Mouse (Mus musculus) MEL (cell line): ENCODE results near the gene Fkbp14. TPM values are rescaled to one million over a fixed set of nuclear protein-coding genes. Genes with fewer than 3 reads are reported as not detected.

Experiments used
- DNase-seq: peaks from one replicate; pipeline ENCODE4 v3.0.0; 2011; ENCODE audit warnings: low read depth, low spot score
- H3K27ac ChIP-seq: 2 replicates; pipeline ENCODE4 v1.5.1; 2012; ENCODE audit warnings: low read depth, mild to moderate bottlenecking, control low read depth, low read length, moderate library complexity; ENCODE audit not compliant: control insufficient read depth
- H3K27me3 ChIP-seq, 2 experiments: fragments of 150-350 bp in 1 of 2; sonication (generic) in 1 of 2; 2 replicates each; pipeline ENCODE4 v1.6.1; 2012; ENCODE audit warnings: low read length in 2 of 2, mild to moderate bottlenecking in 2 of 2, improper control_type of control experiment in 1 of 2, moderate library complexity in 1 of 2; ENCODE audit not compliant: insufficient read depth in 2 of 2, control insufficient read depth in 1 of 2
- H3K36me3 ChIP-seq, 2 experiments: 2 replicates each; pipeline ENCODE4 v1.6.1; 2012 to 2014; ENCODE audit warnings: low read length in 2 of 2, improper control_type of control experiment in 1 of 2, inconsistent platforms in 1 of 2, mild to moderate bottlenecking in 1 of 2; ENCODE audit not compliant: insufficient read depth in 2 of 2, control insufficient read depth in 1 of 2
- H3K4me1 ChIP-seq, 2 experiments: fragments of 150-350 bp in 1 of 2; sonication (generic) in 1 of 2; 2 replicates each; pipeline ENCODE4 v1.6.1; 2012; ENCODE audit warnings: low read length in 2 of 2, improper control_type of control experiment in 1 of 2, mild to moderate bottlenecking in 1 of 2; ENCODE audit not compliant: insufficient read depth in 2 of 2, control insufficient read depth in 1 of 2
- H3K4me3 ChIP-seq, 2 experiments: fragments of 150-350 bp in 1 of 2; sonication (generic) in 1 of 2; 2 replicates each; pipeline ENCODE4 v1.5.1; 2012; ENCODE audit warnings: low read depth in 2 of 2, low read length in 2 of 2, mild to moderate bottlenecking in 2 of 2, moderate library complexity in 2 of 2, control low read depth in 1 of 2, improper control_type of control experiment in 1 of 2; ENCODE audit not compliant: control insufficient read depth in 1 of 2, insufficient read depth in 1 of 2
- H3K79me2 ChIP-seq: 2 replicates; pipeline ENCODE4 v1.6.1; 2012; ENCODE audit warnings: mild to moderate bottlenecking, low read length, moderate library complexity; ENCODE audit not compliant: control insufficient read depth, poor library complexity, insufficient read depth
- H3K9ac ChIP-seq: 2 replicates; pipeline ENCODE4 v1.6.1; 2012; ENCODE audit warnings: low read depth, mild to moderate bottlenecking, control low read depth, low read length, moderate library complexity; ENCODE audit not compliant: control insufficient read depth, poor library complexity, severe bottlenecking
- H3K9me3 ChIP-seq: fragments of 150-350 bp; sonication (generic); replicated peaks from 2 replicates; pipeline ENCODE4 v1.6.1; 2012; ENCODE audit warnings: mild to moderate bottlenecking, low read length, improper control_type of control experiment, moderate library complexity; ENCODE audit not compliant: insufficient read depth
- CHD2 ChIP-seq: IDR thresholded peaks from 2 replicates; pipeline ENCODE4 v1.6.1; 2011; ENCODE audit warnings: low read length, improper control_type of control experiment
- CTCF ChIP-seq, 3 experiments: IDR thresholded peaks in 2 of 3; conservative IDR thresholded peaks in 1 of 3; 2 replicates each; pipeline ENCODE4 v1.5.1; 2011 to 2012; ENCODE audit warnings: low read length in 3 of 3, low read depth in 2 of 3, mild to moderate bottlenecking in 2 of 3, improper control_type of control experiment in 1 of 3, inconsistent platforms in 1 of 3, mixed read lengths in 1 of 3, moderate library complexity in 1 of 3; ENCODE audit not compliant: control insufficient read depth in 1 of 3, insufficient read depth in 1 of 3, poor library complexity in 1 of 3, severe bottlenecking in 1 of 3
- E2F4 ChIP-seq: IDR thresholded peaks from 2 replicates; pipeline ENCODE4 v1.6.1; 2011; ENCODE audit warnings: low read depth, low read length, improper control_type of control experiment, borderline replicate concordance
- ELF1 ChIP-seq: IDR thresholded peaks from 2 replicates; pipeline ENCODE4 v1.6.1; 2014; ENCODE audit warnings: low read depth, mild to moderate bottlenecking, inconsistent platforms, low read length, improper control_type of control experiment, moderate library complexity
- EP300 ChIP-seq, 2 experiments: IDR thresholded peaks; 2 replicates each; pipeline ENCODE4 v1.6.1; 2011; ENCODE audit warnings: improper control_type of control experiment in 2 of 2, low read length in 2 of 2, low read depth in 1 of 2, mild to moderate bottlenecking in 1 of 2
- ETS1 ChIP-seq: IDR thresholded peaks from 2 replicates; pipeline ENCODE4 v1.6.1; 2012; ENCODE audit warnings: low read depth, mild to moderate bottlenecking, inconsistent platforms, low read length, improper control_type of control experiment, moderate library complexity
- GABPA ChIP-seq: IDR thresholded peaks from 2 replicates; pipeline ENCODE4 v1.6.1; 2012; ENCODE audit warnings: low read depth, mild to moderate bottlenecking, inconsistent platforms, low read length, improper control_type of control experiment, moderate library complexity
- GATA1 ChIP-seq: IDR thresholded peaks from 2 replicates; pipeline ENCODE4 v1.6.1; 2011; ENCODE audit warnings: low read depth, low read length, improper control_type of control experiment
- KAT2A ChIP-seq: conservative IDR thresholded peaks from 2 replicates; pipeline ENCODE4 v1.6.1; 2012; ENCODE audit warnings: low read depth, low read length, improper control_type of control experiment, inconsistent platforms
- MAFK ChIP-seq: IDR thresholded peaks from 2 replicates; pipeline ENCODE4 v1.6.1; 2011; ENCODE audit warnings: low read depth, mild to moderate bottlenecking, low read length, improper control_type of control experiment, borderline replicate concordance
- MAX ChIP-seq: IDR thresholded peaks from 2 replicates; pipeline ENCODE4 v1.6.1; 2011; ENCODE audit warnings: low read length, improper control_type of control experiment
- MAZ ChIP-seq: IDR thresholded peaks from 2 replicates; pipeline ENCODE4 v1.6.1; 2012; ENCODE audit warnings: low read depth, mild to moderate bottlenecking, inconsistent platforms, low read length, improper control_type of control experiment
- MXI1 ChIP-seq: IDR thresholded peaks from 2 replicates; pipeline ENCODE4 v1.6.1; 2011; ENCODE audit warnings: mild to moderate bottlenecking, low read depth, low read length, improper control_type of control experiment
- MYB ChIP-seq: IDR thresholded peaks from 2 replicates; pipeline ENCODE4 v1.6.1; 2011; ENCODE audit warnings: mild to moderate bottlenecking, low read depth, low read length, improper control_type of control experiment
- MYC ChIP-seq: IDR thresholded peaks from 2 replicates; pipeline ENCODE4 v1.6.1; 2011; ENCODE audit warnings: low read depth, mild to moderate bottlenecking, low read length, improper control_type of control experiment, moderate library complexity
- NELFE ChIP-seq: IDR thresholded peaks from 2 replicates; pipeline ENCODE4 v1.6.1; 2011; ENCODE audit warnings: low read depth, low read length, improper control_type of control experiment
- POLR2AphosphoS2 ChIP-seq: IDR thresholded peaks from 2 replicates; pipeline ENCODE4 v1.6.1; 2011; ENCODE audit warnings: low read length, improper control_type of control experiment
- POLR2AphosphoS5 ChIP-seq: IDR thresholded peaks from 2 replicates; pipeline ENCODE4 v1.6.1; 2012; ENCODE audit warnings: low read depth, borderline replicate concordance, mild to moderate bottlenecking, inconsistent platforms, low read length, moderate library complexity, mixed read lengths
- RAD21 ChIP-seq: IDR thresholded peaks from 2 replicates; pipeline ENCODE4 v1.6.1; 2011; ENCODE audit warnings: mild to moderate bottlenecking, low read depth, low read length, improper control_type of control experiment
- RCOR1 ChIP-seq: IDR thresholded peaks from 2 replicates; pipeline ENCODE4 v1.6.1; 2012; ENCODE audit warnings: low read depth, mild to moderate bottlenecking, inconsistent platforms, low read length, improper control_type of control experiment
- SIN3A ChIP-seq: IDR thresholded peaks from 2 replicates; pipeline ENCODE4 v1.6.1; 2012; ENCODE audit warnings: low read length, improper control_type of control experiment, inconsistent platforms
- SMC3 ChIP-seq: IDR thresholded peaks from 2 replicates; pipeline ENCODE4 v1.6.1; 2011; ENCODE audit warnings: low read depth, low read length, improper control_type of control experiment
- TAL1 ChIP-seq: IDR thresholded peaks from 2 replicates; pipeline ENCODE4 v1.6.1; 2012; ENCODE audit warnings: mild to moderate bottlenecking, inconsistent platforms, low read length, moderate library complexity, mixed read lengths
- TBP ChIP-seq: IDR thresholded peaks from 2 replicates; pipeline ENCODE4 v1.8.0; 2011; ENCODE audit warnings: low read depth, low read length, improper control_type of control experiment
- TCF12 ChIP-seq: IDR thresholded peaks from 2 replicates; pipeline ENCODE4 v1.6.1; 2014; ENCODE audit warnings: low read depth, mild to moderate bottlenecking, inconsistent platforms, low read length, improper control_type of control experiment, moderate library complexity
- UBTF ChIP-seq: IDR thresholded peaks from 2 replicates; pipeline ENCODE4 v1.6.1; 2012; ENCODE audit warnings: low read depth, mild to moderate bottlenecking, inconsistent platforms, low read length, improper control_type of control experiment, moderate library complexity, borderline replicate concordance; ENCODE audit not compliant: insufficient read depth
- USF2 ChIP-seq, 2 experiments: IDR thresholded peaks; 2 replicates each; pipeline ENCODE4 v1.6.1; 2011 to 2012; ENCODE audit warnings: improper control_type of control experiment in 2 of 2, low read length in 2 of 2, borderline replicate concordance in 1 of 2, inconsistent platforms in 1 of 2, low read depth in 1 of 2, mild to moderate bottlenecking in 1 of 2; ENCODE audit not compliant: insufficient read depth in 1 of 2
- ZC3H11A ChIP-seq: IDR thresholded peaks from 2 replicates; pipeline ENCODE4 v1.6.1; 2012; ENCODE audit warnings: low read depth, mild to moderate bottlenecking, inconsistent platforms, low read length, improper control_type of control experiment
- ZKSCAN1 ChIP-seq: IDR thresholded peaks from 2 replicates; pipeline ENCODE4 v1.6.1; 2012; ENCODE audit warnings: low read depth, mild to moderate bottlenecking, inconsistent platforms, low read length, improper control_type of control experiment, moderate library complexity
- ZNF384 ChIP-seq: IDR thresholded peaks from 2 replicates; pipeline ENCODE4 v1.6.1; 2012; ENCODE audit warnings: low read depth, mild to moderate bottlenecking, inconsistent platforms, low read length, improper control_type of control experiment
- polyA plus RNA-seq, 2 experiments: library from polyadenylated mRNA; stranded (reverse) in 1 of 2; unstranded in 1 of 2; fragments of >175 nt in 1 of 2; fragments of >200 nt in 1 of 2; gene quantifications; 2 replicates each; pipeline versions ENCODE4 v1.2.1 to v1.2.4; 2012; ENCODE audit warnings: low replicate concordance in 2 of 2, low read depth in 1 of 2; ENCODE audit not compliant: insufficient read length in 2 of 2, insufficient read depth in 1 of 2, missing spikeins in 1 of 2
- total RNA-seq: library from RNA; depleted of rRNA; stranded (reverse); fragments of 300-350 nt; gene quantifications from 2 replicates; pipeline ENCODE4 v1.2.3, GENCODE M21; 2012

Gene Fkbp14
- total and polyA plus RNA-seq, 3 experiments = 1.5 to 1.8 TPM; not detected in 1

- H3K79me2 ChIP-seq = no peaks in the 10 kb centered on the region
- H3K27ac ChIP-seq = no peak overlapping the region
- no peak overlapping the region for H3K9ac ChIP-seq
- TF ChIP-seq GATA1 (no peak), MAX (no peak), POLR2AphosphoS5 (no peak), KAT2A (no peak), TCF12 (no peak), E2F4 (no peak), USF2 (IDR thresholded peaks at IDR 0.05; ENCODE audit: borderline replicate concordance in 1 of 2, insufficient read depth in 1 of 2, low read depth in 1 of 2, low read length in 2 of 2) (no peak), NELFE (no peak), POLR2AphosphoS2 (no peak), SIN3A (no peak), CTCF (IDR thresholded peaks at IDR 0.05 in 2 of 3, conservative IDR thresholded peaks at IDR 0.05 in 1 of 3; ENCODE audit: control insufficient read depth in 1 of 3, insufficient read depth in 1 of 3, low read depth in 2 of 3, low read length in 3 of 3, poor library complexity in 1 of 3, severe bottlenecking in 1 of 3) (no peak), ZNF384 (no peak), ZC3H11A (no peak), MAFK (no peak), MYB (no peak), MAZ (no peak), ETS1 (no peak)
- H3K27me3 ChIP-seq = no peaks in the 10 kb centered on the region; a peak in 1 of 4 replicates
- peaks cover 0 to 10% of the 10 kb centered on the region in 2 experiments; a peak in 2 of 4 replicates for H3K36me3 ChIP-seq
- no peak for DNase-seq
- peaks cover 0 to 13% of the 10 kb centered on the region in 2 experiments; a peak in 3 of 4 replicates for H3K4me1 ChIP-seq
- no peak overlapping the region for H3K4me3 ChIP-seq
- no peaks in the 10 kb centered on the region for H3K9me3 ChIP-seq
Observed at GRCm38 (mm10) chr6:54530182-54530581, 66.9 kb downstream of the Fkbp14 start.

- TF ChIP-seq SMC3 (no peak), USF2 (IDR thresholded peaks at IDR 0.05; ENCODE audit: borderline replicate concordance in 1 of 2, insufficient read depth in 1 of 2, low read depth in 1 of 2, low read length in 2 of 2) (no peak), RAD21 (no peak), TCF12 (peak; percentile 85), E2F4 (no peak), CTCF (IDR thresholded peaks at IDR 0.05 in 2 of 3, conservative IDR thresholded peaks at IDR 0.05 in 1 of 3; ENCODE audit: control insufficient read depth in 1 of 3, insufficient read depth in 1 of 3, low read depth in 2 of 3, low read length in 3 of 3, poor library complexity in 1 of 3, severe bottlenecking in 1 of 3) (no peak), CHD2 (no peak), RCOR1 (peak; percentile 76), MAFK (0 out of 2 replicates have a peak, but pooled peaks have one; percentile 4), TAL1 (peak; percentile 79), ZNF384 (no peak), ETS1 (peak; percentile 69), KAT2A (no peak), EP300 (IDR thresholded peaks at IDR 0.05; ENCODE audit: low read depth in 1 of 2, low read length in 2 of 2) (peak; percentile 87 to 94), ZKSCAN1 (no peak), MAX (no peak), UBTF (no peak), MYC (no peak), MAZ (no peak), TBP (0 out of 2 replicates have a peak, but pooled peaks have one; percentile 22), SIN3A (peak; percentile 12; the same call in 1 of the 2 replicates), MXI1 (no peak), GATA1 (peak; percentile 93), GABPA (no peak), ELF1 (no peak)
- H3K27ac ChIP-seq = no peak overlapping the region
- H3K4me1 ChIP-seq = peaks cover 0 to 13% of the 10 kb centered on the region in 2 experiments; a peak in 3 of 4 replicates
- no peaks in the 10 kb centered on the region; a peak in 1 of 4 replicates for H3K27me3 ChIP-seq
- DNase-seq = peak; percentile 84
- H3K4me3 ChIP-seq = peak overlapping the region; percentile 15 to 31; a peak in 2 of 4 replicates
- peaks cover 0 to 10% of the 10 kb centered on the region in 2 experiments; a peak in 2 of 4 replicates for H3K36me3 ChIP-seq
- H3K9me3 ChIP-seq = no peaks in the 10 kb centered on the region
- no peak overlapping the region for H3K9ac ChIP-seq
- H3K79me2 ChIP-seq = no peaks in the 10 kb centered on the region
Observed at GRCm38 (mm10) chr6:54528666-54529065, 68.4 kb downstream of the Fkbp14 start.
